ENCODE assay signal across 8 mouse cellular contexts in genomic region chr1:132389886-132390585, GRCm38 (mm10). TPM values are rescaled to one million over a fixed set of nuclear protein-coding genes. Genes with fewer than 3 reads are reported as not detected.
DNase-seq lines count a peak whose midpoint lies in the region; ATAC-seq lines count a peak whose summit lies in the region.

No protein-coding gene starts in this region.

- DNase-seq in A20 (ENCODE audit: low read depth, low spot score) = peak; percentile 40
- peak; percentile 89 for DNase-seq in ZHBTc4 (ENCODE audit: low read depth, low spot score)
- peak; percentile 81 for DNase-seq in embryonic facial prominence, embryonic 11.5 days (ENCODE audit: low spot score)
- peak; percentile 51 for DNase-seq in neural tube, embryonic 11.5 days (ENCODE audit: low spot score)
- peak; percentile 45 for DNase-seq in thymus, postnatal 25 days

- H3K4me3 ChIP-seq in embryonic facial prominence, embryonic 11.5 days (ENCODE audit: low read depth, low read length) = peak overlapping the region; percentile 71
- peak overlapping the region; percentile 72 for H3K4me3 ChIP-seq in heart, embryonic 11.5 days (ENCODE audit: low read depth, low read length)
- H3K4me3 ChIP-seq in kidney, embryonic 16.5 days (ENCODE audit: low read length) = peak overlapping the region; percentile 78
- peak overlapping the region; percentile 72 for H3K4me3 ChIP-seq in liver, embryonic 15.5 days (replicated peaks)
- peak overlapping the region; percentile 82 for H3K4me3 ChIP-seq in neural tube, embryonic 11.5 days (ENCODE audit: low read depth, low read length)

- ATAC-seq in embryonic facial prominence, embryonic 11.5 days (replicated peaks; ENCODE audit: insufficient number of reproducible peaks, low FRiP score, low TSS enrichment, low read depth) = peak; percentile 57
- peak; percentile 55 for ATAC-seq in heart, embryonic 11.5 days (replicated peaks; ENCODE audit: insufficient number of reproducible peaks, low FRiP score, low TSS enrichment)
- no peak for ATAC-seq in kidney, embryonic 16.5 days (ENCODE audit: low FRiP score, low TSS enrichment)
- peak; percentile 79 for ATAC-seq in liver, embryonic 15.5 days (ENCODE audit: insufficient read depth)
- ATAC-seq in neural tube, embryonic 11.5 days (ENCODE audit: insufficient read depth, low FRiP score, low TSS enrichment) = no peak

- H3K36me3 ChIP-seq in embryonic facial prominence, embryonic 11.5 days (replicated peaks; ENCODE audit: control insufficient read depth, insufficient read depth, low read depth, low read length) = no peaks in the 10 kb centered on the region
- H3K36me3 ChIP-seq in heart, embryonic 11.5 days (ENCODE audit: control insufficient read depth, insufficient read depth, low read length) = no peaks in the 10 kb centered on the region
- no peaks in the 10 kb centered on the region for H3K36me3 ChIP-seq in kidney, embryonic 16.5 days (ENCODE audit: insufficient read depth, low read length)
- H3K36me3 ChIP-seq in liver, embryonic 15.5 days (replicated peaks) = peaks cover 18% of the 10 kb centered on the region
- H3K36me3 ChIP-seq in neural tube, embryonic 11.5 days (ENCODE audit: control insufficient read depth, insufficient read depth, low read length) = no peaks in the 10 kb centered on the region

- H3K9me3 ChIP-seq in embryonic facial prominence, embryonic 11.5 days (replicated peaks; ENCODE audit: control insufficient read depth, low read length) = no peaks in the 10 kb centered on the region
- H3K9me3 ChIP-seq in heart, embryonic 11.5 days (replicated peaks; ENCODE audit: control insufficient read depth, low read length) = no peaks in the 10 kb centered on the region
- H3K9me3 ChIP-seq in kidney, embryonic 16.5 days (ENCODE audit: low read length) = no peaks in the 10 kb centered on the region
- no peaks in the 10 kb centered on the region for H3K9me3 ChIP-seq in liver, embryonic 15.5 days (replicated peaks)
- H3K9me3 ChIP-seq in neural tube, embryonic 11.5 days (ENCODE audit: control insufficient read depth, low read length) = no peaks in the 10 kb centered on the region

- no peaks in the 10 kb centered on the region for H3K27me3 ChIP-seq in embryonic facial prominence, embryonic 11.5 days (ENCODE audit: control insufficient read depth, insufficient read depth, low read length)
- no peaks in the 10 kb centered on the region for H3K27me3 ChIP-seq in heart, embryonic 11.5 days (ENCODE audit: control insufficient read depth, insufficient read depth, low read length)
- H3K27me3 ChIP-seq in kidney, embryonic 16.5 days (ENCODE audit: insufficient read depth, low read length) = no peaks in the 10 kb centered on the region
- peaks cover 36% of the 10 kb centered on the region for H3K27me3 ChIP-seq in liver, embryonic 15.5 days
- no peaks in the 10 kb centered on the region for H3K27me3 ChIP-seq in neural tube, embryonic 11.5 days (ENCODE audit: control insufficient read depth, insufficient read depth, low read length)

- WGBS in embryonic facial prominence, embryonic 11.5 days = 10% methylated on average over 15 of the region's 15 CpGs
- WGBS in heart, embryonic 11.5 days (ENCODE audit: insufficient replicate concordance) = 26% methylated on average over 15 of the region's 15 CpGs
- WGBS in kidney, embryonic 16.5 days = 16% methylated on average over 15 of the region's 15 CpGs
- 20% methylated on average over 15 of the region's 15 CpGs for WGBS in liver, embryonic 15.5 days (ENCODE audit: insufficient replicate concordance)
- 16% methylated on average over 15 of the region's 15 CpGs for whole genome bisulfite sequencing in neural tube, embryonic 11.5 days

- H3K4me2 ChIP-seq in embryonic facial prominence, embryonic 11.5 days (ENCODE audit: low read depth, low read length) = peak overlapping the region; percentile 81
- H3K4me2 ChIP-seq in heart, embryonic 11.5 days = peak overlapping the region; percentile 73
- H3K4me2 ChIP-seq in kidney, embryonic 16.5 days (replicated peaks; ENCODE audit: low read depth, low read length) = peak overlapping the region; percentile 88
- peak overlapping the region; percentile 94 for H3K4me2 ChIP-seq in liver, embryonic 15.5 days
- peak overlapping the region; percentile 87 for H3K4me2 ChIP-seq in neural tube, embryonic 11.5 days (ENCODE audit: low read depth)

- H3K4me1 ChIP-seq in embryonic facial prominence, embryonic 11.5 days (ENCODE audit: control insufficient read depth, insufficient read depth, low read length) = no peaks in the 10 kb centered on the region
- peaks cover 42% of the 10 kb centered on the region for H3K4me1 ChIP-seq in heart, embryonic 11.5 days (ENCODE audit: control insufficient read depth, insufficient read depth, low read length)
- peaks cover 33% of the 10 kb centered on the region for H3K4me1 ChIP-seq in kidney, embryonic 16.5 days (ENCODE audit: insufficient read depth, low read length)
- peaks cover 48% of the 10 kb centered on the region for H3K4me1 ChIP-seq in liver, embryonic 15.5 days (replicated peaks)
- H3K4me1 ChIP-seq in neural tube, embryonic 11.5 days (ENCODE audit: control insufficient read depth, insufficient read depth, low read length) = peaks cover 33% of the 10 kb centered on the region

- no peak overlapping the region for H3K27ac ChIP-seq in embryonic facial prominence, embryonic 11.5 days (replicated peaks; ENCODE audit: low read depth, low read length)
- H3K27ac ChIP-seq in heart, embryonic 11.5 days (ENCODE audit: low read depth, low read length) = peak overlapping the region; percentile 85
- no peak overlapping the region for H3K27ac ChIP-seq in kidney, embryonic 16.5 days (ENCODE audit: low read length)
- peak overlapping the region; percentile 95 for H3K27ac ChIP-seq in liver, embryonic 15.5 days (replicated peaks)
- H3K27ac ChIP-seq in neural tube, embryonic 11.5 days (ENCODE audit: low read depth, low read length) = no peak overlapping the region

- H3K9ac ChIP-seq in embryonic facial prominence, embryonic 11.5 days (replicated peaks; ENCODE audit: low read length) = peak overlapping the region; percentile 37
- peak overlapping the region; percentile 66 for H3K9ac ChIP-seq in heart, embryonic 11.5 days (ENCODE audit: low read depth, low read length)
- H3K9ac ChIP-seq in kidney, embryonic 16.5 days (replicated peaks; ENCODE audit: low read length) = peak overlapping the region; percentile 83
- H3K9ac ChIP-seq in liver, embryonic 15.5 days = peak overlapping the region; percentile 86
- H3K9ac ChIP-seq in neural tube, embryonic 11.5 days (ENCODE audit: low read length) = peak overlapping the region; percentile 93; the same call in 1 of the 2 replicates

RNA-seq across cellular contexts. Expression of gene Tmcc2, which starts 1.0 kb away (rescaled TPM):
- 6.8 and 8.0 TPM in 2 replicates for polyA plus RNA-seq in embryonic facial prominence, embryonic 11.5 days (2014; fragmentation: Nextera tagmentation; extraction: Ambion mirVana)
- polyA plus RNA-seq in heart, embryonic 11.5 days (2014; fragmentation: Nextera tagmentation; extraction: Ambion mirVana) = 10.4 and 14.6 TPM in 2 replicates
- polyA plus RNA-seq in kidney, embryonic 16.5 days (2015; fragmentation: Nextera tagmentation; extraction: Ambion mirVana) = 8.3 and 8.6 TPM in 2 replicates
- 598 and 710 TPM in 2 replicates for polyA plus RNA-seq in liver, embryonic 15.5 days (2015; fragmentation: Nextera tagmentation; extraction: Ambion mirVana)
- polyA plus RNA-seq in neural tube, embryonic 11.5 days (2014; fragmentation: Nextera tagmentation; extraction: Ambion mirVana) = 14.5 and 15.9 TPM in 2 replicates

RNA-seq across cellular contexts. Expression of gene Dstyk, which starts 27.3 kb away (rescaled TPM):
- polyA plus RNA-seq in embryonic facial prominence, embryonic 11.5 days (2014; fragmentation: Nextera tagmentation; extraction: Ambion mirVana) = 11.9 and 13.7 TPM in 2 replicates
- polyA plus RNA-seq in heart, embryonic 11.5 days (2014; fragmentation: Nextera tagmentation; extraction: Ambion mirVana) = 11.6 and 11.9 TPM in 2 replicates
- 16.9 and 18.6 TPM in 2 replicates for polyA plus RNA-seq in kidney, embryonic 16.5 days (2015; fragmentation: Nextera tagmentation; extraction: Ambion mirVana)
- polyA plus RNA-seq in liver, embryonic 15.5 days (2015; fragmentation: Nextera tagmentation; extraction: Ambion mirVana) = 4.5 and 5.3 TPM in 2 replicates
- polyA plus RNA-seq in neural tube, embryonic 11.5 days (2014; fragmentation: Nextera tagmentation; extraction: Ambion mirVana) = 11.7 and 12.0 TPM in 2 replicates

Comparison
In these comparisons a context has a peak if more than half of its experiments do, and no peak if none do; other contexts are left out.
1. ATAC-seq: peak in embryonic facial prominence, embryonic 11.5 days (single experiment), heart, embryonic 11.5 days (single experiment) and liver, embryonic 15.5 days (single experiment); none in kidney, embryonic 16.5 days (single experiment) and neural tube, embryonic 11.5 days (single experiment).
2. H3K27ac ChIP-seq: peak in heart, embryonic 11.5 days (single experiment) and liver, embryonic 15.5 days (single experiment); none in embryonic facial prominence, embryonic 11.5 days (single experiment), kidney, embryonic 16.5 days (single experiment) and neural tube, embryonic 11.5 days (single experiment).
3. H3K9ac ChIP-seq: peak in every context shown above with its lines; median percentile 93 in neural tube, embryonic 11.5 days; 86 in liver, embryonic 15.5 days; 83 in kidney, embryonic 16.5 days; 66 in heart, embryonic 11.5 days; 37 in embryonic facial prominence, embryonic 11.5 days.
4. RNA of gene Tmcc2, which starts 1.0 kb away (polyA plus RNA-seq): 598 to 710 TPM in liver, embryonic 15.5 days; 14.5 to 15.9 TPM in neural tube, embryonic 11.5 days, 10.4 to 14.6 TPM in heart, embryonic 11.5 days, 8.3 to 8.6 TPM in kidney, embryonic 16.5 days and 6.8 to 8.0 TPM in embryonic facial prominence, embryonic 11.5 days; every median in the first group is over 10 times any median in the second.
5. Peak in every context shown above with its lines, with median percentiles within 50 percentile points of each other: DNase-seq, H3K4me2 ChIP-seq and H3K4me3 ChIP-seq.